Mouse (Mus musculus) lung, postnatal 4 days (tissue): ENCODE measurements at regions not wholly inside any gene's neighbourhood (a gene's known extent, or its start where the extent isn't known, plus 50 kb on each side); places are given as distances from the start of the nearest gene placed in this dataset.

Experiments used
- DNase-seq, 2 experiments: peaks; one replicate each; pipeline ENCODE4 v3.0.0; 2021

DNA sequence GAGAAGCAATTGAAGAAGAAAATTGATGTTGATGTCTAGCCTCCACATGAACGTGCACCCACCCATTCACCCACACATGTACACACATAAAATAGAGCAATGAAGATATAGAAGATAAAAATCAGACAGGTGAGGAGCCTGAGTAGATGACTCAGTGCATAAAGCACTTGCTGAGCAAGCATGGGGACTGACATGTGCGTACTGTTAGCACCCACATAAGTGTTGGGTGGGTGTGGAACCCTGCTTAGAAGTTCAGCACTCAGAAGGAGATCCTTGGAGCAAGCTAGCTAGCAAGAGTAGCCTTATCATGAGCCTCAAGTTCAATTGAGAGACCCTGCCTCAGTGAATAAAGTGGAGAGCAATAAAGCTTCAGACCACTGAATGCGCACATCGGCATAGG is 305.7 kb upstream of the Adamts9 start:
- DNase-seq: no peak

GRCm38 (mm10) chr6:93246498-93247242 is 303.4 kb upstream of the Adamts9 start:
- DNase-seq: peak in 1 of 2 experiments; percentile 44

- no peak for DNase-seq
These were observed 292.3 kb upstream of the Adamts9 start for GRCm38 (mm10) chr6:93235550-93235949.

- DNase-seq: peak; percentile 44 to 70
These were observed 289.3 kb upstream of the Adamts9 start for GRCm38 (mm10) chr6:93232636-93233035.

- DNase-seq: peak in 1 of 2 experiments; percentile 22
These were observed 287.2 kb upstream of the Adamts9 start for GRCm38 (mm10) chr6:93230450-93230849.

- DNase-seq: no peak
These were observed 286.0 kb upstream of the Adamts9 start for GRCm38 (mm10) chr6:93229320-93229719.

DNA sequence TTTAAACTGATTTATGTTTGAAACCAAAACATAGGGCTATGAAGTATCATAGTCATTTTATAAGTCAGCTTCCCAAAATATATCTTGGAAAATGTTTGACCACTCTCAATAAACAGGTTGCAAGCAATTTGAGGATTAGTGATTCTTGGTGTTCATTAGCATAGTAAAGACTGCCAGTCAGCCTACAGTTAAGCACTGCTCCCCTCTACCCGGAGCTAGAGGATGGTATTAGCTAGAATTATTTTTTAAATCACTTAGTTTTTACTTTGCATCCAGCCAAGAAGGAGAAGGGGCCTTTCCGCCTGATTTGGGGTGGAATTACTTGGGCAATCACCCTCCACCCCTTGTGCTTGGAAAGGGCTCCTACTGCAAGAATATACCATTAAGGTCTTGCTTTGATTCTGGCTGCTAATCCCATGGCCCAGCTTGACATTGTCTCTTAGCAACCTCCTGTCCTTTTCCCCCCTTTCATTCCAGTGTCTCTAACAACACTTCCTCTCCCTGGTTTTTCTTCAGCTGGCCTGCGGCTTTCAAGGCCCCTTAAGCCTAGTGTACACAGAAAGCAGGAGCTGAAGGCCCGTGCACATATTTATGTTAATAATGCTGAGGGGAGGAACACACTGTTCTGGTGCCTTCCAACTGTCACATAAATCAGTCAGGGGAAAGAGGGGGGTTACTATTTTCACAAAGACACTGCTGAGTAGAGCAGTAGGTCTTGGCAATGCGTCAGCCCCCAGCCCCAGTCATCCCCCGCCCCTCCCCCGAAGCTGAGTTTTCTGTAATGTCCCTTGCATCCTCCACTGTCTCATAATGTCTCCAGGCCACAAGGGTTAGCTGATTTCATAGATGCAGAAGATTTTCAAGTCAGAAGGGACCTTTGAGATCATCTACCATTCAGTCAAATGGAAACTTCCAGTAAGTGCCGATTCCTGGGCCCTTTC is 280.6 kb upstream of the Adamts9 start:
- peak; percentile 36 to 66 for DNase-seq

DNA sequence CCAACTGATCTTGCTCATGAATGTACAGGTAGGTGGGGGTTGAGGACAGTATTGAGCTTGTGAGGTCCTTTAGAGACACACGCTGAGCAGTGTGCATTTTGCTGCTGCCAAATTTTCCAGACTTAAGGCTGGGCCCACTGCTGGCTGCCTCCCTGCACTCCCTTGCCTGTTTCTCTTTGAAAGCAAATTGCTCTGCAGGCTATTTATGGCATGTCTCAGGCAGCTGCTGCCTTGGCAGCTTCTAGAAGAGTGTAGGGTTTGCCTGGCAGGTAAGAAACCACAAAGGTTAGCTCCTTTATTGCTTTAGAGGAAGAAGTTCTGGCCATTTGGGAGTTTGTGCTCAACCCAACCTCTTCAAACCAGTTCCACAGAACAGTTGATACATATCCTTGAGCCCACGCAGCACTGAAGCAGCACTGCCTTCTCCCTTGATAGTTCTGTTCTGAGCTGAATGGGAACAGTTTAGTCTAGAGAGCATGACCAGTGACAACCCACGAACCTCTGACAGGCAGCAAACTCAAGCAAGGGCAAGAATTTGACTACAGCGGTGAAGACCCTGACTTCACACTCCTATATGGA is 274.8 kb upstream of the Adamts9 start:
- DNase-seq: peak in 1 of 2 experiments; percentile 21

DNA sequence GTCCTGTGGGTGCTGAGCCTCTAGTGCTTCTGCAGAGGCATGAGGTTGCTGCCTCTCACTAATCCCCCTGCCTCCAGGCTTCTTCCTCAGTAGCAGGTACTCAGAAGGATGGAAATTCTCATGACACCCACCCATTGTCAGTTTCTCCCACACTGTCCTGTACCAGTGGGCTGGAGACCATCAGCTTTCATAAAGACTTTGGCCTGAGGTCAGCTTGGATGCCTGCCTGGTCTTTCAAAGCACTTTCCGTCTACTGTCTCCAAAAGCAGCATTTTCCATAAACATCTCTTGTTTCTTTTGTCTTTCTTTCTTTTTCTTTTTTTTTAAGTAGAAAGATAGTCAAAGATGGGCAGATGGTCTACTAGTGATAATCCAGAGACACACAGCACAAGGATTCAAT is 257.6 kb upstream of the Adamts9 start:
- DNase-seq: peak; percentile 50 to 63

- DNase-seq: peak in 1 of 2 experiments; percentile 42
These were observed 251.4 kb upstream of the Adamts9 start for GRCm38 (mm10) chr6:93194741-93195140.

- DNase-seq: no peak
These were observed 249.7 kb upstream of the Adamts9 start for GRCm38 (mm10) chr6:93192980-93193379.

DNA sequence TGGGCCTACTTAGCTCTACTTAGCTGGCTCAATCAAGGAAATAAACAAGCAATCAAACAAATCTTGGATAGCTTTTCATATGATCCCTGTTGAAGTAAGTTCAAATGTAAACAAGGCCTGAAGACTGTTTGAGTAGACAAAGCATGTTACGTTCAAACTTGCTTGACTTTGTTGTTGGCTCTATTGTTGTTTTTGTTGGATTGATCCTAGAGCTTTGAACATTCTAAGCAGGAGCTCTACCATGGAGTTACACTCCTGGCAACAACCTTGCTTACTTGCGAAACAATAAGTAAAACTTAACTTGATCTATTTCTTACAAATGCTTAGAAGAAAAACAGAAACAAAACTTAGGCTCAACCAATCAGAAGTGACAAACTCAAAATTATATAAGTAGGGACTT is 247.7 kb upstream of the Adamts9 start:
- DNase-seq: no peak

DNA sequence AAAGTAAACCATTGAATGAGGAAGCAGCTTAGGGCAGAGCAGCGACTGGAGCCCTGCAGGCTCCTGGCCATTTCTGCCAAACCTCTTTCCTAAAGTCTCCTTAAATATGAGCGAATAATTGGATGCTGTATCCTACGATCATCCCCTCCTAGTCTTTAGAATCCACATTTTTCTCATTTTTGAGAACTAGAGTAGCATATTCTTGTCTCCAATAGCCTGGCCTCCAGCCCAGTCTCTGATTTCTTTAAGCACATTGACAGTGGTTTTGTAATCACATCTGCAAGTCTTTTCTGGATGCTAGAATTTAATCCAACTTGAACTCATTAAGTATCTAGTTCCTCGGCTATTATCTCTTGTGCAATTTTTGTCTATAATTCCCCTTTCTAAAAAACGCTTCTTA is 225.2 kb upstream of the Adamts9 start:
- DNase-seq: peak in 1 of 2 experiments; percentile 26

DNA sequence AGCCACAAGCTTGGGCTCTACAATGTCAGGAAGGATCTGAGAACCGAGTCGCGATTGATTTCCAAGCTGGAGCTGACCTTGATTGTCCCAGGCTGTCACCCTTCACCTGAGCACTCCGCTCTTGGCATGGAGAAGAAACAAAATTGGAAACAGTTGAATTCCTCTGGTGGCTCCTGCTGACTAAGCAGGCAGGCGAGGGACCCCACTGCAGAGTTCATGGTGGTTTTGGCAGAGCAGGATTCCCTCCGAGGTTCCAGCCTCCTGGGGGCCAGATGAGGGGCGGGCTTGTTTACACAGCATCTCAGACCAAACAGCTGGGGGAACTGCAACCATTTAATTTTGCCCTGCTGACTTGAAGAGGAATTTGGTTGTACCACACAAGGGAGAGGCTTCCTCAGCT is 224.0 kb upstream of the Adamts9 start:
- DNase-seq: peak; percentile 19 to 59

DNA sequence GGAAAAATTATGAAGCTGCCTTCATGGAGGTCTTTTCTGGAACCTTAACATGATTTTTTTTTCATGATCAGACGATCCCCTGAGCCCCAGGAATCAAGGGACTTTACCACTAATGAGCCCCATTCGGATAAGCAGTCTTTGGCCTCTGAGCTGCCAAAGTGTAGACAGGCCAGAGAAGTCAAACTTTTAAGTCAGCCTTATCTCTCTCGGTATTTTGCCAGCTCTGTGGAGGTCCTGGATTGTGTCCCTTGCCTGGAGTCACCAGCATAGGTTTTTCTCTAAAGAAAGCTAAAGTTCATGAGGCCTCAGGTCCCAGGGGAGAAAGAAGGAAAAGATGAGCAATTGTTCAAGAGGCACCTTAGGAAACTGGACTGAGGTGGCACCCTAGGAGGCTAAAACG is 222.7 kb upstream of the Adamts9 start:
- DNase-seq: no peak

- DNase-seq: no peak
These were observed 209.3 kb upstream of the Adamts9 start for GRCm38 (mm10) chr6:93152431-93153208.

DNA sequence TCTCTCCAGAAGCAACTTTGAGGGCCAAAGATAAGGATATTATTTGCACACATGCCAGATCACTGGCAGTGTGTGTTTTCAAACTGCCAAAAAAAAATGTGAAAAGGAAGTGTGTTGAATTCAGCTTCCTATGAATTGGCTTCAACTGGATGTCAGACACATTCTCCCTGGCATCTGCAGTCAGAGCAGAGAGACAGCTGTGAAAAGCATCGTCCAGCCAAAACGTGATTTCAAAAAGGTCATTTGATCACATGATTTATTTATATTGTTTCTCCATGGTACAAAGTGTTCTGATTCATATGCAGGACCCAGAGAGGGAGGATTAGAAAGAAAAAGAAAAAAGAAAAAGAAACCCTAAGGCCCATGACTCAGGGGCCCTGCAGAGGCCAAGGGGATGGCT is 207.2 kb upstream of the Adamts9 start:
- peak; percentile 42 to 49 for DNase-seq

DNA sequence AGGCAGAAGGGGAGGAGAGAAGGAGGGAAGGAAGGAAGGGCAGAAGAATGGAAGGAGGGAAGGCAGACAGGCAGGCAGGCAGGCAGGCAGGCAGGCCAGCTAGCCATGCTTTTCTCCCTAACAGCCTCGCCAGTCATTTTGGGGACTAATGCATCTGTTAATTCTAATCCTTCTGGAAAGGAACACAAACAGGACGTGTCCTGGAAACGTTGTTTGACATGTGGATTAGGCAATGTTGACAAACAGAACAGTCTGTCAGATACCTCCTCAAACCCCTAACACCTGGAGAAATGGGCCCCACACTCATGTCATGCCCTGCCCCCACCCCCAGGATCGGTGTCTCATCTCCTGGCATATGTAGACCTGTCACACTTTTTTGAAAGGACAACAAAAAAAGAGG is 206.7 kb upstream of the Adamts9 start:
- peak in 1 of 2 experiments; percentile 38 for DNase-seq

- peak in 1 of 2 experiments; percentile 25 for DNase-seq
These were observed 197.0 kb upstream of the Adamts9 start for GRCm38 (mm10) chr6:93140331-93140731.

DNA sequence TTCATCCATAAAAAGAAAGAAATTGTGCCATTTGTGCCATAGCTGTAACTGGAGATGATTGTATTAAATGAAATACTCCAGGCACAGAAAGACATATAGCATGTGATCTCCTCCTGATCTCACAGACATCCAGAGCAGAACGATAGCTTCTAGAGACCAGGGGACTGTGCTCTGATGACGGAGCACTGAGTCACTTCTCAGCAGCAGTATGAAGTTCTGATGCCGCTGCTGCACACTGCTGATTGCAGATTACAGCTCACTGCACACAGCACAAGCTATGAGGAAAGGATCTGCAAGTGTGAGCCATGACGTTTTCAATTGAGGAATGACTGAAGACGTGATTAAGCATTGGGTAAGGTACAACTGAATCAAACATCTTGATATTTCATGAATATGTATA is 190.6 kb upstream of the Adamts9 start:
- DNase-seq: no peak

- DNase-seq: no peak
These were observed 187.8 kb upstream of the Adamts9 start for GRCm38 (mm10) chr6:93130946-93131685.

DNA sequence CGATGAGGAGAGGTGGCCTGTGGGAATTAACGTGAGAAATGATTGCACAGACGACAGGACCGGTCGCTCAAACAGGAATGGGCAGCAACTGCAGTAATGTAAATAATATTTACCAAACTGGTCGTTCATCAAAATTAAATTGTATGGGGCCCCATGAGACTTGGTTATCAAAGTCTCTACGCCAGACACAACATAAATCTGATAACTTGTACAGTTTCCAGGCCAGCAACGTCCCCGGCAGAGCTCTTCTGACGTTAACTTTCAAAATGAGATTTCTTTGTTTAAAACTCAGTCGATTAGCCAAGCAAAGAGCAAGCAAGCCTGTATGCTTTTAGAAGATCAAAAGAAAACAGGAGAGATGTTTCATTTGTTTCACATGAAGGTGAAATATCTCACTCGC is 176.2 kb upstream of the Adamts9 start:
- no peak for DNase-seq
